Mouse (Mus musculus): Measurements from ENCODE around the gene Fbxo34. TPM values are rescaled to one million over a fixed set of nuclear protein-coding genes. Genes with fewer than 3 reads are reported as not detected.
A peak's percentile ranks its signal among the peaks of the same experiment; 100 is the strongest.
"Not testable (repeated sequence)": the region's sequence is repeated elsewhere in the genome, so short reads cannot be mapped to it uniquely, and the experiment has no call there.

The Fbxo34 gene
- polyA plus RNA-seq, 1 experiment, result 21.1 TPM

- no peak overlapping the region for H3K4me3 ChIP-seq (replicated peaks; ENCODE audit: control insufficient read depth, low read depth, low read length)
- TF ChIP-seq CTCF (IDR thresholded peaks at IDR 0.05; ENCODE audit: control insufficient read depth, insufficient read depth, low read length), result no peak
- no peak for TF ChIP-seq POLR2A (IDR thresholded peaks at IDR 0.05; ENCODE audit: borderline replicate concordance, control insufficient read depth, low read depth, low read length)
- WGBS, result 78% methylated on average over 4 of the region's 4 CpGs
- H3K27ac ChIP-seq (ENCODE audit: control insufficient read depth, insufficient read depth, low read depth, low read length, poor library complexity), result no peak overlapping the region
- H3K4me1 ChIP-seq (ENCODE audit: control insufficient read depth, insufficient read depth, low read length), result no peaks in the 10 kb centered on the region; the same call in 1 of the 2 replicates
Observed at GRCm38 (mm10) chr14:47563106-47563505, 112.9 kb downstream of the Fbxo34 start.

GRCm38 (mm10) chr14:47567962-47568652 lies 117.9 kb downstream of the Fbxo34 start:
- no peaks in the 10 kb centered on the region for H3K4me1 ChIP-seq (ENCODE audit: control insufficient read depth, insufficient read depth, low read length)
- TF ChIP-seq POLR2A (IDR thresholded peaks at IDR 0.05; ENCODE audit: borderline replicate concordance, control insufficient read depth, low read depth, low read length) (peak; percentile 34; the same call in 1 of the 2 replicates), CTCF (IDR thresholded peaks at IDR 0.05; ENCODE audit: control insufficient read depth, insufficient read depth, low read length) (no peak)
- H3K27ac ChIP-seq (ENCODE audit: control insufficient read depth, insufficient read depth, low read depth, low read length, poor library complexity), result peak overlapping the region; percentile 47; the same call in 1 of the 2 replicates
- WGBS, result 1% methylated on average over 46 of the region's 46 CpGs
- peak overlapping the region; percentile 86 for H3K4me3 ChIP-seq (replicated peaks; ENCODE audit: control insufficient read depth, low read depth, low read length)

- WGBS, result 83% methylated on average over 11 of the region's 11 CpGs
- not testable (repeated sequence) for H3K4me3 ChIP-seq (replicated peaks; ENCODE audit: control insufficient read depth, low read depth, low read length); H3K4me1 ChIP-seq (ENCODE audit: control insufficient read depth, insufficient read depth, low read length); H3K27ac ChIP-seq (ENCODE audit: control insufficient read depth, insufficient read depth, low read depth, low read length, poor library complexity)
Observed at GRCm38 (mm10) chr14:47570549-47570948, 120.3 kb downstream of the Fbxo34 start, which contains the start of gene Atg14. TSS of gene Atg14 (minus strand) at chr14:47570649.

GRCm38 (mm10) chr14:47572707-47573106 lies 122.5 kb downstream of the Fbxo34 start:
- WGBS, result 75% methylated on average over 4 of the region's 4 CpGs

GRCm38 (mm10) chr14:47574721-47575120 lies 124.5 kb downstream of the Fbxo34 start:
- no peak for TF ChIP-seq POLR2A (IDR thresholded peaks at IDR 0.05; ENCODE audit: borderline replicate concordance, control insufficient read depth, low read depth, low read length)
- no peak for TF ChIP-seq CTCF (IDR thresholded peaks at IDR 0.05; ENCODE audit: control insufficient read depth, insufficient read depth, low read length)
- Histone ChIP-seq H3K27ac (ENCODE audit: control insufficient read depth, insufficient read depth, low read depth, low read length, poor library complexity) (no peak overlapping the region), H3K4me3 (replicated peaks; ENCODE audit: control insufficient read depth, low read depth, low read length) (no peak overlapping the region), H3K4me1 (ENCODE audit: control insufficient read depth, insufficient read depth, low read length) (no peaks in the 10 kb centered on the region)
- 74% methylated on average over 11 of the region's 11 CpGs for WGBS

More at GRCm38 (mm10) chr14:47572707-47573106, 122.5 kb downstream of the Fbxo34 start:
- Histone ChIP-seq H3K27ac (ENCODE audit: control insufficient read depth, insufficient read depth, low read depth, low read length, poor library complexity) (no peak overlapping the region), H3K4me3 (replicated peaks; ENCODE audit: control insufficient read depth, low read depth, low read length) (no peak overlapping the region), H3K4me1 (ENCODE audit: control insufficient read depth, insufficient read depth, low read length) (no peaks in the 10 kb centered on the region)
- TF ChIP-seq CTCF (IDR thresholded peaks at IDR 0.05; ENCODE audit: control insufficient read depth, insufficient read depth, low read length), result no peak
- no peak for TF ChIP-seq POLR2A (IDR thresholded peaks at IDR 0.05; ENCODE audit: borderline replicate concordance, control insufficient read depth, low read depth, low read length)

GRCm38 (mm10) chr14:47576687-47577086 lies 126.5 kb downstream of the Fbxo34 start:
- TF ChIP-seq CTCF (IDR thresholded peaks at IDR 0.05; ENCODE audit: control insufficient read depth, insufficient read depth, low read length) (no peak), POLR2A (IDR thresholded peaks at IDR 0.05; ENCODE audit: borderline replicate concordance, control insufficient read depth, low read depth, low read length) (no peak)
- 67% methylated on average over 4 of the region's 4 CpGs for WGBS
- H3K4me1 ChIP-seq (ENCODE audit: control insufficient read depth, insufficient read depth, low read length), result no peaks in the 10 kb centered on the region
- H3K4me3 ChIP-seq (replicated peaks; ENCODE audit: control insufficient read depth, low read depth, low read length), result no peak overlapping the region
- H3K27ac ChIP-seq (ENCODE audit: control insufficient read depth, insufficient read depth, low read depth, low read length, poor library complexity), result no peak overlapping the region

GRCm38 (mm10) chr14:47578086-47578485 lies 127.9 kb downstream of the Fbxo34 start:
- TF ChIP-seq CTCF (IDR thresholded peaks at IDR 0.05; ENCODE audit: control insufficient read depth, insufficient read depth, low read length), result no peak
- TF ChIP-seq POLR2A (IDR thresholded peaks at IDR 0.05; ENCODE audit: borderline replicate concordance, control insufficient read depth, low read depth, low read length), result no peak
- no peak overlapping the region for H3K4me3 ChIP-seq (replicated peaks; ENCODE audit: control insufficient read depth, low read depth, low read length)
- no peaks in the 10 kb centered on the region for H3K4me1 ChIP-seq (ENCODE audit: control insufficient read depth, insufficient read depth, low read length)
- 89% methylated on average over 2 of the region's 2 CpGs for WGBS
- H3K27ac ChIP-seq (ENCODE audit: control insufficient read depth, insufficient read depth, low read depth, low read length, poor library complexity), result no peak overlapping the region

- H3K27ac ChIP-seq (ENCODE audit: control insufficient read depth, insufficient read depth, low read depth, low read length, poor library complexity), result no peak overlapping the region
- H3K4me3 ChIP-seq (replicated peaks; ENCODE audit: control insufficient read depth, low read depth, low read length), result no peak overlapping the region
- 48% methylated on average over 1 of the region's 1 CpGs for WGBS
- TF ChIP-seq CTCF (IDR thresholded peaks at IDR 0.05; ENCODE audit: control insufficient read depth, insufficient read depth, low read length) (no peak), POLR2A (IDR thresholded peaks at IDR 0.05; ENCODE audit: borderline replicate concordance, control insufficient read depth, low read depth, low read length) (no peak)
- H3K4me1 ChIP-seq (ENCODE audit: control insufficient read depth, insufficient read depth, low read length), result no peaks in the 10 kb centered on the region
Observed at GRCm38 (mm10) chr14:47581280-47581679, 131.1 kb downstream of the Fbxo34 start.

Other genes with a start within 250 kb of the Fbxo34 start
- gene Wdhd1, start 173.6 kb upstream of the Fbxo34 start, polyA plus RNA-seq (2011; ENCODE audit: insufficient read depth, insufficient read length, low replicate concordance, missing spikeins), result 69.3 and 87.8 TPM in 2 replicates
- gene Socs4, start 173.5 kb upstream of the Fbxo34 start, polyA plus RNA-seq (2011; ENCODE audit: insufficient read depth, insufficient read length, low replicate concordance, missing spikeins), result 8.6 and 12.6 TPM in 2 replicates
- 27.7 and 29.6 TPM in 2 replicates for gene Mapk1ip1l, start 152.2 kb upstream of the Fbxo34 start, polyA plus RNA-seq (2011; ENCODE audit: insufficient read depth, insufficient read length, low replicate concordance, missing spikeins)
- gene Lgals3, start 82.7 kb upstream of the Fbxo34 start, polyA plus RNA-seq (2011; ENCODE audit: insufficient read depth, insufficient read length, low replicate concordance, missing spikeins), result 66.3 and 147 TPM in 2 replicates
- 45.7 and 76.7 TPM in 2 replicates for gene Dlgap5, start 32.0 kb upstream of the Fbxo34 start, polyA plus RNA-seq (2011; ENCODE audit: insufficient read depth, insufficient read length, low replicate concordance, missing spikeins)
- gene Atg14, start 120.2 kb downstream of the Fbxo34 start, polyA plus RNA-seq (2011; ENCODE audit: insufficient read depth, insufficient read length, low replicate concordance, missing spikeins), result 3.3 and 9.8 TPM in 2 replicates
- 22.9 and 26.7 TPM in 2 replicates for gene Ktn1, start 198.0 kb downstream of the Fbxo34 start, polyA plus RNA-seq (2011; ENCODE audit: insufficient read depth, insufficient read length, low replicate concordance, missing spikeins)